Mouse (Mus musculus) erythroblast, adult 5-6 weeks (primary cell): ENCODE results near the gene Trmt112. TPM values are rescaled to one million over a fixed set of nuclear protein-coding genes. Genes with fewer than 3 reads are reported as not detected.
"Not testable (repeated sequence)": the region's sequence is repeated elsewhere in the genome, so short reads cannot be mapped to it uniquely, and the experiment has no call there.

Experiments
- ATAC-seq: replicated peaks from 2 replicates; pipeline ENCODE4 v1.8.0; 2016; ENCODE audit warnings: moderate number of reproducible peaks, mild to moderate bottlenecking, moderate TSS enrichment, inconsistent platforms; ENCODE audit not compliant: poor library complexity, low FRiP score, severe bottlenecking
- total RNA-seq, 2 experiments: library from RNA; stranded (forward) in 1 of 2; stranded (reverse) in 1 of 2; fragments of 150-400 nt in 1 of 2; fragments of 200-764, 138-1000 nt in 1 of 2; gene quantifications; 2 replicates each; pipeline versions ENCODE4 v1.2.3 to v1.2.4; 2015 to 2017; ENCODE audit warnings: low replicate concordance in 2 of 2

Trmt112 gene
- total RNA-seq (2015; ENCODE audit: low replicate concordance) (46.7 and 49.5 TPM in 2 replicates), total RNA-seq (2017; ENCODE audit: low replicate concordance) (22.7 and 49.4 TPM in 2 replicates)

DNA sequence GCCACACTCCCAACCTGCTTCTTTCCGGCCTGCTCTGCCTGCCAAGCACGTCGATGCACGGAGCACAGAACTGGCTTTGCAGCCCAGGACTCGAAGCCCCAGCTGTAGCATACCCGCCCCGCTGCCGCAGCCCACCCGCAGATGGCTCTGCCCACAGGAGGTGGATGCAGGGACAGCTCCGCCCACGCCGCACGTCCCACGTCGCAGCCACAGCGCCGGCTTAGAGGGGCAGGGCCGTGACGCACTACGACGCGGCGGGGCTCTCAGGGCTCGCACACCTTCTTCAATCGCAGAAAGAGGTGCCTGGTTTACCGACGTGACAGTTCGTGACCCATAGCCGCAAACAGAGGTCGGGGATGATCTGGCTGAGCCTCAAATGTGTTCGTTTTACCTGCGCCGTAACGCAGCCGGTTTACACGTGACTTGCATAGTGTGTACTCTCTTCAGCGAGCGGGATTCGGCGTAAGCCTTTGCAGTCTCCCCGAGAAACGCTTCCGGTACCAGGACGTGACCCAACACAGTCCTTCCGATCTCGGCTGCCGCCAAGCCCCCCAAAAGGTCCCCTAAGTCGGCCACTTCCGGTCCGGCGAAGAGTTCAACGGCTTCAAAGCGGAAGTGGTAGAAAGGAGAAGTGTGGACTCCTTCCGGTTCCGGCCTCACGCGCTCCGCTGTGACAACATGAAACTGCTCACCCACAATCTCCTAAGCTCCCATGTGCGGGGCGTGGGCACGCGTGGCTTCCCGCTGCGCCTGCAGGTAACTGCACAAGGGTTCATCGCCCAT lies at the start of gene Trmt112, which contains the start of gene Prdx5:
Gene Trmt112 (plus strand): TSS at position 192 of the 783 bp plus-strand sequence.
Gene Prdx5 (minus strand): TSS at position 600 of the 783 bp plus-strand sequence.
- ATAC-seq: peak; percentile 91

DNA sequence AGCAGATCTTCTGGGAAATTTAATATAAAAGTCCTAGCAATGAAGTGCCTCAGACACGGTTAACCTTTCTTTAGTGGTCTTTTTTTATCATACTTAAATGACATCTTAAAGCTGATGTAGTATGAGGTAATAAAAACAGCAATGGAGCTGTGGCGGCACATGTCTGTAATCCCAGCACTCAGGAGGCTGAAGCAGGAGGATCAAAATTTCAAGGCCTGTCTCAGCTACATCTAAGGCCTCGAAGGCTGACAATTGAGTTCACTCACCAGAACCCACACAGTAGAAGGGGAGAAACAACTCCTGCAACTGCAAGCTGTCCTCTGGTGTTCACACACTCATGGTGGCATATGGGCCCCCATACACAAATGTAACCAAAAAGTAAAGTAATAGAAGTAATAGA lies 49.5 kb upstream of the Trmt112 start:
- no peak for ATAC-seq

DNA sequence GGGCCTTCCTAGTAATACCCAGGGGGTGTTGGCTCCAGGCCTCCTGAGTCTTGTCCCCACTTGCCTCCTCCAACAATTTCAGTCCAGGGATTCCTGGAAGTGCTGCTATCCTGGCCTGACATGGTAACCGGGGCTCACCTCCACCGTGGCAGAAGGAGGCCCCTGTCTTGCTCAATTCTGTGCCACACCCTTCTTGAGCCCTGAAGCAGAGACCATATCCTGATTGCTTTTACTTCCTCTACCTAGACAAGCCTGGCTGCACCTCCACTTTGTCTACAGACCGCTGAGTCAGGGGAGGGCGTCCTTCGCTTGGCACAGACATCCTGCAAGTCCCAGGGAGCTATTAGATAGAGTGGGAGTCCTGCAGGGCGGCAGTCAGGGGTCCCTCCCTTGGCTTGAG lies 48.8 kb upstream of the Trmt112 start:
- ATAC-seq: no peak

DNA sequence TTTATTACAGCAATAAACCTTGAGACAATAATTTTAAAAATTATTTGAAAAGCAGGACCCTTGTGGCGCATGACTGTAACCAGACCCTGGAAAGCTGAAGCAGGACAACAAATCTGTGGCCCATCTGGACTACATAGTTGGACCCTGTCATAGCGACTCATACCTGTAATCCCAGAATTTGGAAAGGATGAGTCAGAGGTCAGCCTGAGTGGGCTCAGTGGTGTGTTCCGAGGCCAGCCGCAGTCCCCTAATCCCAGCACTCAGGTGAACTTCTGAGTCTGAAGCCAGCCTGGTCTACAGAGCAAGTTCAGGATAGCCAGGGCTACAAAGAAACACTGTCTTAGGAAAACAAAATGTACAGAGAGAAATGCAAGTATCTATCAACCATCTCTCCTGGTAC lies 48.0 kb upstream of the Trmt112 start:
- ATAC-seq: no peak

DNA sequence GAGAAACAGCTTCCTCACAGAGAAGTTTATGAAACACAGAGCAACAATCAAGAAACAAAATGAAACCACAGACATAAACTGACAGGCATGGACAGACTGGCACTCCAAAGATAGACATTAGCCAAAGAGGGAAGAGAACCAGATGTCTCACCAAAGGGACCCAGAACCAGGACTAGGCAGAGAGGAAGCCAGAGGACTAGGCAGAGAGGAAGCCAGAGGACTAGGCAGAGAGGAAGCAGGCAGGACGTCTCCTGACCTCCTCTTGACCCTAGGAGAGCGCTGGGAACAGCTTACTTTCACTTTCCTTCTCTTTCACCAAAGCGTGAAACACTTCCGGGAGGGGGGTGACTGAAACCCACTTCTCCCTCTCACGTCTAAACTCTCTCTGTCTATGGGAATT lies 40.1 kb upstream of the Trmt112 start:
- ATAC-seq: peak; percentile 85

DNA sequence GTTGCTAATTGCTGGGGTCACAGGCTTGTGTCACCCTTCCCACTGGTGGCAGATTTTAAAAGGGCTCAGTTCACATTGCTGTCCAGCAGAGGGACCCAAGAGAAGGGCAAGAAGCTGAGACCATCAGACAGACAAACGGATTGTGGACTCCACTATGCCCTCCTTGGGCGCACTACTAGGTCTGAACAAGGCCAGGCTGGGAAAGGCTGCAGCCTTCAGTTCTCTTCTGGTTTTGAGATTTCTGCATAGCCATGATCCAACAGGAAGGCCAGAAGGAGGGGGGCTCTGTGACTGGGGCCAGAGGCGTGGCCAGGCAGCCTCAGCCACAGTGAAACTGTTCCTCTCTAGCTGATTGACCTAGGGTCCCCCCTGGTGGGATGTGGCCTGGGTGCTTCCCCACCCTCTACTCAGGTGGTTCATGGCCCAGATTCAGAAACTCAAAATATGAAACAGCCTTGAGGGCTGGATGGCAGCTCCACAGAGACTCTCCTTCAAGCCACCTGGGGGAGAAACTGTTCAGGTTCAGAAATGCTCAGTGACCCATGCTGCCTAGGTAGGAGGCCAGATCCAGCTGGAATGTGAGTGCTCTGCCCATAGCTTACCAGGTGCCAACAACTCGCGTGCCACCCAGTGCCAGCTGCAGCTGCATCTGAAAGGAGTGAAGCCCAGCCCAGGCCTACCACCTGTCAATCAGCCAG lies 37.8 kb upstream of the Trmt112 start:
- peak; percentile 85 for ATAC-seq

DNA sequence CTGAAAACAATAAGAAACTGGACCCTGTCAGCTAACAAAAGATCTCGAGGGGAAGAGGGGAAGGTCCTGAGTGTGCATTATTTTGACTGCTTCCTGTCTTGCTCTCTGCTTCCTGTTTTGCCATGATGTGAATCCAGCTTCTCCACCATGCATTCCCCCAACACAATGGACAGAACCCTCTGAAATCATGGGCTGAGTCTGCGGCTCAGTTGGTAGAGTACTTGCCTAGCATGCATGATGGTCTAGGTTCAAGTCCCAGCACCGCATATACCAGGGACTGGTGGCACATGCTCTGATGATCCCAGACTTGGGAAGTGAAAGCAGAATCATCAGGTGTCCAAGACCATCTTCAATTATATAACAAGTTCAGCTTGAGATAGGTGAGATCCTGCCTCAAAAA lies 36.8 kb upstream of the Trmt112 start:
- no peak for ATAC-seq

DNA sequence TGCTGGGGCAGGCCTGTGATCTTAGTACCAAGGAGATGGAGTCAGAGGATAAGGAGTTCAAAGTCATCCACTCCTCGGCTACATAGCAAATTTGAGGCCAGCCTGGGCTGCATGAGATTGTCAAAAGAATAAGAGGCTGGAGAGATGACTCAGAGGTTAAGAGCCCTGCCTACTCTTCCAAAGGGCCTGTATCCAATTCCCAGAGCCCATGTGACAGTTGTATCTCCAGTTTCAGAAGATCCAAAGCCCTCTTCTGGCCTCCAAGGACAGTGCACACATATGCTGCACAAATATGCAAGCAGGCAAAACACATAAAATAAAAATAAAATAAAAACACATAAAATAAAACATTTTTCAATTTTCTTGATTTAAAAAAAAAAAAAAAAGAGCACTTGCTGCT lies 35.2 kb upstream of the Trmt112 start:
- no peak for ATAC-seq

DNA sequence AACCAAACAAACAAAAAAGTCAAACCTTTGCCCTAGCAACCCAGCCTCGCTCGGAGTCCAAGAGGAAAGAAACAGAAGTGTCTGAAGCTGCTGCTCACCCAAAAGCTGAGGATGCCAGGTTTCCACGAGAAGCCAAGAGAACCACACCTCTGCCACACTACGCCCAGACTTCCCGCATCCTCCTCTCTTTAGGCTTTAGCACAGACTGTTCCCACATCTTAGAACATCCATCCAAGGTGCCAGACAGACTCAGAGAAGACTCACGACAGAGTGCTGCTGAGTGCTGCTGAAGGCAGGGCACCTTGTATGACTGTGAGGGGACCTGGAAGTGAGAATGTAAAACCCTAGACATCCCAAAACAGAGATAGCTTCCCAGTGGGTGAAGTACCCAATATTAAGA lies 33.7 kb upstream of the Trmt112 start:
- no peak for ATAC-seq

DNA sequence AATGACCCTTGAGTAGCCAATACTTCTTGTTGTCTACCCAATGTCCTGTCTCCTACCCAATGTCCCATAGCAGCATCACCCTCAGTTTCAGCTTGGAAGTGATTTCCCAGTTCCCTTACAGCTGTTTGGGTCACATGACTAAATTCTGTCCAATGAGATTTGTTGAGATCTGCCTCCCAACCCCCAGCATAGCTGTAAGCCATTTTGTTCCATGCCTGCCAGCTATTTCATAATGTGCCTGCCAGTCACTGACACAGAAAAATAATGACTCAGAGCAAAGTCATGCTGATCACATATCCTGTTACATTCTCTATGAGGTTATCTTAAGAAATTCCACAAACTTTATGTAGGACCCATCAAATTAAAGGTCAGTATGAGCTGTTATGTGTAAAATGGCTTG lies 32.7 kb upstream of the Trmt112 start:
- no peak for ATAC-seq

DNA sequence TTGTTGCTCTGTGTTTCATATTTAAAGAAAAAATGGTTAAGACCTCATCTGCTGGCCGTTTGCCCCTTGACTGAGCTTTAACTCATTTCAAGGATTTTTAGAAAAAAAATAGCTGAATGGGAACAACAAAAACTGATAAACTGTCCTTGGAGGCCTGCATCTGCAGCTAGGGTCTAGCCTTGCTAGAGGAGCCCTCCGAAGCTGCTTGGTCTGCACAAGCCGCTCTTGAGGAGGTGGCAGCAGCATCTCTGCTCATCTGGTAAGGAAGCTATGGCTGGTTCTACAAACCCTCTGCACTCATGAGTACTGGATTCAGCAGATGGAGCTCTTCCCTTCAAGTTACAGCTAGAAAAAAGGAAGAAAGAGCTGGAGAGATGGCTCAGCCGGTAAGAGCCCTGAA lies 31.5 kb upstream of the Trmt112 start:
- no peak for ATAC-seq

DNA sequence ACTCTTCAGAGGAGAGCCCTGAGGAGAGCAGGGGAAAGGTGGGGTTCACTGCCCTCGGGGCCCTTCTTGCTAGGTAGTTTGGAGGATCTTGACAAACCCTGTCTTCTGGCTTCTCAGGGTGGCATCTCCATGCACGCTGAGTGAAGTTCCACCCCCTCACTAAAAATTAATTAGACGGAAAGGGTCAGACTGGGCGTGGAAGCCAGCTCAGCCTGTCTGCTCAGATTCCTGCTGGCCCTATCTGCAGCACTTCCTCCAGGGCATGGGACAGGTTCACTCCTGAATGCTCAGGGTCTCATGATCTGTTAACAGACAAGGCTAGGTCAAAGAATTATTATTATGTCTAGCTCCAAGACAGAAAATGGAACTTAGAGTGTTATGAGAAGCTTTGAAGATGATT lies 17.0 kb upstream of the Trmt112 start:
- no peak for ATAC-seq

DNA sequence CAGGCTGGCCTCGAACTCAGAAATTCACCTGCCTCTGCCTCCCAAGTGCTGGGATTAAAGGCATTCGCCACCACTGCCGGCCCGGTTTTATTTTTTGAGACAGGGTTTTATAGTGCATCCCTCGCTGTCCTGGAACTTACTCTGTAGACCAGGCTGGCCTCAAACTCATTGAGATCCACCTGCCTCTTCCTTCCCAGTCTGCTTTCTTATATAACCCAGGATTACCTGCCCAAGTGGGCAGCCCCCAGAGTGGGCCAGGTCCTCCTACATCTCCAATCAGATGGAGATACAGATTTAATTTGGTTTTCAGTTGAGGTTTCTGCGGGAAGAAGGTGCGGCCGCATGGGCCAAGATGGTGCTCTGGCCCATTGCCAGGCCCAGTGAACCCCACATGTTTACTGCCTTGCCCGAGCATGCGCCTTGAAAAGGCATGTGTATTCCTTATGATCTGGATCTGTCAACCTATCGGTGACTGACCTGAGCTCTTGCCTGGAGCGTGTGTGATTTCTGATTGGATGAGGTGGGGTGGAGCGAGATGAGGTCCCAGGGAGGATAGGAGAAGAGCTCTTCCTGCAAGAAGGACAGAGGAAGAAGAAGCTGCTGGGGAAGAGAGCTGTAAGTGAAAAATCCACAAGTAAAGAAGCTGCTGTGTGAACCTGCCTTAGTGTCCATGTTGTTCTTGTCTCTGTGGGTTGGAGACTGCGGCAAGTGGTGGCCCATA lies 15.6 kb upstream of the Trmt112 start:
- ATAC-seq: no peak

DNA sequence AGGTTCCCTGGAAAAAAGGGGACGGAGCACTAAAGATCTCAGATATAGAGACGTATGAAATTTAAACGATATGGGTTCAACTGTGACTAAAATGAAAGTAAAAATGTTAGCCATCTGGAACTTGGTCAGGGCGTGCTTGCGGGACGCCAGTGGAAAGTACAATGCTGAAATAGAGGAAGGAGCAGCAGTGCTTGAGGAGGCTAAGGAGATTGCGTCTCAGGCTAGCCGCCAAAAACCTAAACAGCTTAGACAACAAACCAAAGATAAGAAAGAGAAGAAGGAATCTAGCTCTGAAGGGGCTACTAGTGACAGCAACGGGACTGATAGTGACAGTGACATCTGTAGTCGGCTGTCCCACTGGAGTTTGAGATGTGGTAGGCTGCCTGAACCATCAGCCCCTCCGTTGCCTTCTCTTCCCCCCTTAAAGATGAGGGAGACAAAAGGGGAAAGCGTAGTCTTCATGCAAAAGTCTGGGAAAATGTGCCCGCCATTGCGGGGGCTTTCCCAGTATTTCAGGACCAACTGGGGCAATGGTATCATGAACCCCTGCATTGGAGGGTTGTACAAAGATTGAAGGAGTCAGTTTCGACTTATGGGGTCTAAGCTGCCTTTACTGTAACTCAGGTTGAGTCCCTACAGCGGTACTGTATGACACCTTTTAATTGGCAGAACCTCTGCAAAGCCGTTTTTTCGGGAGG lies 13.7 kb upstream of the Trmt112 start:
- ATAC-seq: not testable (repeated sequence)

DNA sequence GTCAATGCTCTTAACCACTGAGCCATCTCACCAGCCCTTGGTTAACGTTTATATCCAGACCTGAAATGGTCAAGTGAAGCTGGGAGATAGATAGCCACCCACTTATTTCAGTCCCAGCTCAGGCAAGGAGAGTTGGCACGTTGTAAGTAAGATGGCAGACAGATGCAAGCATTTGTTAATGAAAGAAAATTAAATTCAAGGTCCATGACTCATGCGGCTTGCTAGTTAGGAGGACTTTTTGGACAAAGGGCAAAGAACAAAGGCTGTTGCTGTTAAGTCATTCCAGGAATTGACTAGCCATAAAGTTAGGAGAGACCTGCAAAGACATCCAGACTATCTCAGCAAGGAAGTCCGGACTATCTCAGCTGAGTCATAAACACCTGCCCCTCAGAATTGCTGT lies 9.9 kb upstream of the Trmt112 start:
- ATAC-seq: no peak

DNA sequence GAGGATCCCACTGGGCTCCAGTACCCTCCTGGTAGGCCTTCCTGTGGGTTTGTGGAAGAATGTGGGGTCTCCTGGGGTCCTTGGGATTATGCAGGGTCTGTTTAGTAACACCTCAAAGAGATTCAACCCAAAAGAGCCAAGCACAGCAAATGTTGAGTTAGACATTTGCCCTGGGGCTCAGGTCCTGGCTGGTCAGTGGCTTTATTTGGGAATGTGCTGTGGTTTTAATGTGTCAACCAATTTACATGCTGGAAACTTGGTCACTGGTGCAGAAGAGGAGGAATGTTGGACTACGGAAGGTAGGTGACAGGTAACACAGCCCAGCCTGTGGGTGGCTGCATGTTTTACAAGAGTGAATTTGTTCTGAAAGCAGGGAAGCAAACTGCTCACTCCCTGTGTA lies 6.5 kb upstream of the Trmt112 start:
- no peak for ATAC-seq

DNA sequence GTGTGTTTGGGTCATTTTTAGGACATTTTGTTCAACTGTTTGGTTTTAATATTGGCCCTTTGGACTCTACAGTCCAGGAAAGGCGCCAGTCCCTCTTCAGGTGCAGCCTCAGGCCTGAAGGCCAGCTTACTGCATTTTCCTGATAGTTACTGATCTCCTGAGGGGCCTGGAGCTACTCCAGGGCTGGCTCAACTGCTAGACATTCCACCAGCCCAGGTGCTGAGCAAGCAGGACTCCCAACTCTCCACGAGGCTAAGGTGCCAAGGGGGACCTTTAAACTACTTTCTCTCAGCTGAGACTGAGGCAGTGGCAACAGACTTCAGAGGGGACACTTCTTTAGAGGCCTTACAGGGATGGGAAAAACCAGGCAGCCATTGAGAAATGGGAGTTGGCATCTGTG lies 4.7 kb upstream of the Trmt112 start:
- no peak for ATAC-seq

DNA sequence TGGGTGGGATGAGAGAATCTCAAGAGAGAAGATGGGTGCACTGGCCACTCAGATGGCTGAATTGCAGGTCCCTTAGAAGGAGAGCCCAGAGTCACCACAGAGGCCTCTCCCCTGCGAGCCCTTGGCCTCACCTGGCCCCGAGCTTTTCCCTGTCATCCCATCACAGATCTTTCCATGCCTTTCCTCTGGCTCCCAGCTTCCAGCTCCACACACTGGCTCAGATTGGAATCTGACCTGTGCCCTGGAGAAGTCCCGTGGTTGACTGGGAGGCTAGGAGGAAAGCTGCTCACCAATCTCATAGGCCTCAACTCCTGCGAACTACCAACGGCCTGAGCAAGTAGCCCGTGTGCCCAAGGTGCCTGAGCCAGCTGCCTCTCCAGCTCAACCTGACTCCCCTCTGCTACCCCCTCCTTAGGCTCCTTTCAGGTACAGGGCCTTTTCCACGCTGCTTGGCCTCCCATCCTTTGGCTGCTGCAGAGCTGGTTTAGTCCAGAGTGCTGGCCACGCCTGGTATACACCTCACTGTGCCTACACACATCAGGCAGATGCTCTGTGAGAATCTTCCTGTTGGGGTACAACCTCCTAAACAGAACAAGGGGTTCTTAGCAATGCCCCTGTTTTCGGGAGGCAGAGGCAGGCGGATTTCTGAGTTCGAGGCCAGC lies 3.9 kb upstream of the Trmt112 start:
- ATAC-seq: no peak

DNA sequence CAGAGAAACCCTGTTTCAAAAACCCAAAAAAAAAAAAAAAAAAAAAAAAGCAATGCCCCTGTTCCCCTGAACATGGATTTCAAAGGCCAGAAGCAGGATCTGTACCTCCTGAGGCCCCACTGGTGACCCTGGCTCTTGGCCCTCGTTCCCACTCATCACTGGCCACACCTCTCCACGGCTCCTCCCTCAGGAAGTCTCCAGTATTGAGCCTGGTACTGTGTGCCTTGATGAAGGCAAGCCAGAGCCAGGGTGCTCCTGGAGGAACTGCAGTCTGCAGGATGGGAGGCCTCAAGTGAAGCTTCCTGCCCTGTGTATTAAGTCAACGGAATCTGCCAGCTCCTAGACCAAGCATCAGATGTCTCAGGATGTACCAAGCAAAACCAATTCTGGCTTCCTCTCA lies 3.3 kb upstream of the Trmt112 start:
- no peak for ATAC-seq

DNA sequence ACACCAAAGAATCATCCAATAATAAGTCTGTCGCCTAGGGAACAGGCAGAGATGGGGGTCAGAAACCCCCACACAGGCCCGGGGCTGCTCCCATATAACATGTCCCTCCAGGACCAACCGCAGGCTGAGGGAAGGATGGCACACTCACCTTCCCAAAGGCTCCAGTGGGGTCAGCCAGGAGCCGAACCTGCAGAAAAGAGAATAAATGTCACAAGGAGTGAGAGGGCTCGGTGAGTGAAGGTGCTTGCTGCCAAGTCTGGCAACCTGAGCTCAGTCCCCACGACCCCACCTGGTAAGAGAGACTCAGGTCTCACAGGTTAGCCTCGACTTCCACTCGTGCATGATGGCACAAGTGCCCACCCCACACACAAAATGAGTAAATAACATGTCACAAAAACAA lies 2.4 kb upstream of the Trmt112 start:
- ATAC-seq: no peak
